Mouse (Mus musculus): ENCODE results near the gene Fstl4. TPM values are rescaled to one million over a fixed set of nuclear protein-coding genes. Genes with fewer than 3 reads are reported as not detected.

The Fstl4 gene
- polyA plus RNA-seq, 1 experiment from 2014 or later = 9.1 TPM

- 74% methylated on average over 6 of the region's 6 CpGs for WGBS (ENCODE audit: insufficient replicate concordance)
- Histone ChIP-seq H3K4me1 (ENCODE audit: control insufficient read depth, insufficient read depth, low read length) (peaks cover 3% of the 10 kb centered on the region; the same call in 1 of the 2 replicates), H3K4me2 (no peak overlapping the region), H3K4me3 (ENCODE audit: low read depth, low read length) (no peak overlapping the region), H3K27ac (ENCODE audit: low read depth, low read length) (no peak overlapping the region), H3K27me3 (ENCODE audit: control insufficient read depth, insufficient read depth, low read length) (peaks cover 3% of the 10 kb centered on the region; the same call in 1 of the 2 replicates), H3K36me3 (ENCODE audit: control insufficient read depth, insufficient read depth, low read length) (no peaks in the 10 kb centered on the region), H3K9me3 (replicated peaks; ENCODE audit: control insufficient read depth, low read length) (no peaks in the 10 kb centered on the region), H3K9ac (ENCODE audit: low read depth, low read length) (no peak overlapping the region)
- ATAC-seq (replicated peaks; ENCODE audit: insufficient number of reproducible peaks, low FRiP score, low TSS enrichment) = no peak
Measured at GRCm38 (mm10) chr11:53097870-53098269, 333.4 kb downstream of the Fstl4 start.

DNA sequence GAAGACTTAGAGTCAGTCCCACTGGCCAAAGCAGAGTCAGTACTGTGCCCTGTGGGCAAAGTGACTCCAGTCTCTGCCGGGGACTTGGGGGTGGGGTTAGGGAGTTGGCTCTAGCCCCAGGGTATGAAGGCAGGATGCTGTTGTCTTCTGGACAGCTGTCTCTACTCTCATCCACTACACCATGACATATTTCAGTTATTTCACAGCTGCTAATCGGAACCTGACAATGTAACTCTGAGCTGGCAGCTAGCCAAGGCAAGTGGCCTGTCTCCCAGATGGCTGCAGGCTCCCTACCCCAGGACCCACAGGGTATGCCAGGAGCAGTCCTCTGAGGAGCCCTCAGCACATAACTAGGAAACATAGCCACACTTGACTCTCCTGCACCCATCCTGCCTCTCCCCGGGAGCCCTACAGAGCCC lies 334.4 kb downstream of the Fstl4 start:
- no peaks in the 10 kb centered on the region for H3K9me3 ChIP-seq (replicated peaks; ENCODE audit: control insufficient read depth, low read length)
- H3K9ac ChIP-seq (ENCODE audit: low read depth, low read length) = no peak overlapping the region
- no peak overlapping the region for H3K4me2 ChIP-seq
- peaks cover 3% of the 10 kb centered on the region; the same call in 1 of the 2 replicates for H3K27me3 ChIP-seq (ENCODE audit: control insufficient read depth, insufficient read depth, low read length)
- no peak overlapping the region for H3K27ac ChIP-seq (ENCODE audit: low read depth, low read length)
- no peaks in the 10 kb centered on the region for H3K36me3 ChIP-seq (ENCODE audit: control insufficient read depth, insufficient read depth, low read length)
- no peak overlapping the region for H3K4me3 ChIP-seq (ENCODE audit: low read depth, low read length)
- peaks cover 3% of the 10 kb centered on the region; the same call in 1 of the 2 replicates for H3K4me1 ChIP-seq (ENCODE audit: control insufficient read depth, insufficient read depth, low read length)
- WGBS (ENCODE audit: insufficient replicate concordance) = 46% methylated on average over 3 of the region's 3 CpGs
- no peak for ATAC-seq (replicated peaks; ENCODE audit: insufficient number of reproducible peaks, low FRiP score, low TSS enrichment)

DNA sequence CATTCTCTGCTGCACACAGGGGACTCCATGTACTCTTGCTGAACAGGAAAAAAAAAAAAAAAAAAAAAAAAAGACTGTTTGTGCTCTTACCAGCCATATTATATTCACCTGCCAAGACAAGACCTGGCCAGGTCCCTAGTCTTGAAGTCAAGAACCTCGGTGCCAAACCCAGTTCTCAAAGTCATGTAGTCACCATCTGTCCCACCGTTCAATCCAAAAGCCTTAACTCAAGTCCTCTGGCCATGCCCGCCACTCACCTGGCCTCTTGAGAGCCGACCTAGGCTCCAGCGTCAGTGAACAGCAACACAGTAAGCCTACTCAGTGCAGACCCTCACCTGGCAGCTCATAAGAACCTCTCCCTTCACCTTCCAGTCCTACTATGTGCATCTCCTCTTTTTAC lies 334.9 kb downstream of the Fstl4 start:
- peaks cover 3% of the 10 kb centered on the region; the same call in 1 of the 2 replicates for H3K4me1 ChIP-seq (ENCODE audit: control insufficient read depth, insufficient read depth, low read length)
- no peaks in the 10 kb centered on the region for H3K9me3 ChIP-seq (replicated peaks; ENCODE audit: control insufficient read depth, low read length)
- no peak overlapping the region for H3K4me3 ChIP-seq (ENCODE audit: low read depth, low read length)
- no peak overlapping the region for H3K4me2 ChIP-seq
- peaks cover 3% of the 10 kb centered on the region; the same call in 1 of the 2 replicates for H3K27me3 ChIP-seq (ENCODE audit: control insufficient read depth, insufficient read depth, low read length)
- 82% methylated on average over 5 of the region's 5 CpGs for WGBS (ENCODE audit: insufficient replicate concordance)
- no peak overlapping the region for H3K27ac ChIP-seq (ENCODE audit: low read depth, low read length)
- H3K36me3 ChIP-seq (ENCODE audit: control insufficient read depth, insufficient read depth, low read length) = no peaks in the 10 kb centered on the region
- no peak for ATAC-seq (replicated peaks; ENCODE audit: insufficient number of reproducible peaks, low FRiP score, low TSS enrichment)
- no peak overlapping the region for H3K9ac ChIP-seq (ENCODE audit: low read depth, low read length)

DNA sequence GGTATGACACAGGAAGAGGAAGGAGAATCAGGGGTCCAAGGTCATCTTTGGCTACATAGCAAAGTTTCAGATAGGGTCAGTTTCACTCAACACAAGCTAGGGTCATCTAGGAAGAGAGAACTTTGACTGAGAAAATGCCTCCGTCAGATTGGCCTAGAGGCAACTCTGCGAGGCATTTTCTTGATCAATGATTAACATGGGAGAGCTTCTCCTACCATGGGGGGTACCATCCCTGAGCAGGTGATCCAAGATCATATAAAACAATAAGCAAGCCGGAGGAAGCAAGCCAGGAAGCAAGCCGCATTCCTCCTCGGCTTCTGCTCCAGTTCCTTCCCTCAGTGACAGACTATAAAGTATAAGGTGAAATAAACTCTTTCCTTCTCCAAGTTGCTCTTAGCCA lies 337.3 kb downstream of the Fstl4 start:
- WGBS (ENCODE audit: insufficient replicate concordance) = 77% methylated on average over 5 of the region's 5 CpGs
- H3K9ac ChIP-seq (ENCODE audit: low read depth, low read length) = no peak overlapping the region
- no peak overlapping the region for H3K4me2 ChIP-seq
- H3K4me1 ChIP-seq (ENCODE audit: control insufficient read depth, insufficient read depth, low read length) = peaks cover 11% of the 10 kb centered on the region
- H3K9me3 ChIP-seq (replicated peaks; ENCODE audit: control insufficient read depth, low read length) = no peaks in the 10 kb centered on the region
- H3K36me3 ChIP-seq (ENCODE audit: control insufficient read depth, insufficient read depth, low read length) = no peaks in the 10 kb centered on the region
- no peak overlapping the region for H3K27ac ChIP-seq (ENCODE audit: low read depth, low read length)
- ATAC-seq (replicated peaks; ENCODE audit: insufficient number of reproducible peaks, low FRiP score, low TSS enrichment) = no peak
- no peak overlapping the region for H3K4me3 ChIP-seq (ENCODE audit: low read depth, low read length)
- H3K27me3 ChIP-seq (ENCODE audit: control insufficient read depth, insufficient read depth, low read length) = peaks cover 3% of the 10 kb centered on the region; the same call in 1 of the 2 replicates

DNA sequence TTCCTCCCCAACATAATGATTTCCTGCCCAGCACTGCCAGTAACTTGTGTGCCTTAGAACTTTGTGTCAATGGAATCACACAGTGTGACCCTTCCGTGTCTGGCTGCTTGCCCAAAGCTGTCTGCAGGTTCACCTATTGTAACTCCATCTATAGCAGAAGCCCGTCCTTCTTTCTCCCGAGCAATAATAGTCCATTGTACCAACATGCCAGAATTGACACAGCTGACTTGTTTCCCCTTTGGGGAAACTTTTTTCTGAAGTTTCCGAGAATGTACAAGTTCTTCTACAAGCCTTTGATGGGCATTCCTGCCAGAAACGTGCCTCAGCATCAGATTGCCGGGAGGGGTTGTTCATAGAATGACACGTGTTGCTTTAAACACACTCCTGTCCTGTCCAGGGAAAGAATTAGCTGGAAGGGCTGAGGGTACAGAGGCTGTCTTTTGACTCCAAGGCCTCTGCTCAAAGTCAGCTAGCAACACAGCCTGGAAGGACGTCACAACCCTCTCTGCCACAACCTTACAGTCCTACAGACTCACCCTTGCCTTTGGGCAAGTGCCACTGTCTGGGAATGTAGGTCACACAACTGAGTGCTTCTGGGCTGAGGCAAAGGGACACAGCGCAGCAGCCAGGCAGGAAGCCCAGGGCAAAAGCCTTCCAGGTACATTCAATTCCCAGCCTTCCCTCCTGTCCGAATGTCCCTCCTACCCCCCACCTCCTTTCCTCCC lies 339.3 kb downstream of the Fstl4 start:
- Histone ChIP-seq H3K9me3 (replicated peaks; ENCODE audit: control insufficient read depth, low read length) (no peaks in the 10 kb centered on the region), H3K4me1 (ENCODE audit: control insufficient read depth, insufficient read depth, low read length) (peaks cover 12% of the 10 kb centered on the region), H3K4me2 (no peak overlapping the region), H3K36me3 (ENCODE audit: control insufficient read depth, insufficient read depth, low read length) (no peaks in the 10 kb centered on the region), H3K4me3 (ENCODE audit: low read depth, low read length) (no peak overlapping the region), H3K27ac (ENCODE audit: low read depth, low read length) (no peak overlapping the region), H3K27me3 (ENCODE audit: control insufficient read depth, insufficient read depth, low read length) (peaks cover 3% of the 10 kb centered on the region; the same call in 1 of the 2 replicates), H3K9ac (ENCODE audit: low read depth, low read length) (no peak overlapping the region)
- 67% methylated on average over 10 of the region's 10 CpGs for WGBS (ENCODE audit: insufficient replicate concordance)
- ATAC-seq (replicated peaks; ENCODE audit: insufficient number of reproducible peaks, low FRiP score, low TSS enrichment) = no peak

DNA sequence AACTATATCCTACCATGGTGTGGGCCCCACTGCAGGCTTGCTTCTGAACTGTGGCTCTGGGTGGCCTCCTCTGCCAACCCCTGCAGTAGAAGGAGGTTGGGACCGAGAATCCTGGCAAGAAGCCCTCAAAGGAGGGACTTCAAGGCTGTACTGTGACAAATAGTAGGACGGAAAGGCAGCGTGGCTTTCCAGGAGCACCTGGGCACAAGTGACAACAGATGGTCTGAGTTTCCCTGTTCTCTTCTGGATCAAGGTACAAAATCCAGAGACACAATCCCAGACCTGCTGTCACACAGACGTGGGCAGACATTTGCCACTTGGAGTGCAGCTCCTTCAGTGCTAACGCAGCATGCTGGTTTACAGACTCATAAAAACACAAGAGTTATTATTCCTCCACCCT lies 343.3 kb downstream of the Fstl4 start:
- Histone ChIP-seq H3K4me3 (ENCODE audit: low read depth, low read length) (no peak overlapping the region), H3K27me3 (ENCODE audit: control insufficient read depth, insufficient read depth, low read length) (no peaks in the 10 kb centered on the region), H3K9me3 (replicated peaks; ENCODE audit: control insufficient read depth, low read length) (no peaks in the 10 kb centered on the region), H3K36me3 (ENCODE audit: control insufficient read depth, insufficient read depth, low read length) (no peaks in the 10 kb centered on the region), H3K27ac (ENCODE audit: low read depth, low read length) (no peak overlapping the region), H3K9ac (ENCODE audit: low read depth, low read length) (no peak overlapping the region), H3K4me1 (ENCODE audit: control insufficient read depth, insufficient read depth, low read length) (peaks cover 9% of the 10 kb centered on the region; the same call in 1 of the 2 replicates), H3K4me2 (no peak overlapping the region)
- no peak for ATAC-seq (replicated peaks; ENCODE audit: insufficient number of reproducible peaks, low FRiP score, low TSS enrichment)
- WGBS (ENCODE audit: insufficient replicate concordance) = 76% methylated on average over 5 of the region's 5 CpGs

DNA sequence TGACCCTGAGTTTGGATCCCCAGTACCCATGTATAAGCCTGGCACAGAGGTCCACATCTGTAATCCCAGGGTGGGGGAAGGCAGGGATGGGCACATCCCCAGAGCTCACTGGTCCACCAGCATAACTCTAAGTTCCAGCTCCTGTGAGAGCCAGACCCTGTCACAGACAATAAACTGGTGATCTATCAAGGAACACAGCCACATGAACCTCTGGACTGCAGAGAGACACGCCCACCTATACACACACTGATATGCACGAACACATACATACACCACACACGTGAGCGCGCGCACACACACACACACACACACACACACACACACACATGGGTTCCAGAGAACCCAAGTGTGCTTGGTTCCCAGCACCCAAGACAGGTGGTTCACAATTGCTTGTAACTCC lies 344.4 kb downstream of the Fstl4 start:
- Histone ChIP-seq H3K36me3 (ENCODE audit: control insufficient read depth, insufficient read depth, low read length) (no peaks in the 10 kb centered on the region), H3K4me3 (ENCODE audit: low read depth, low read length) (no peak overlapping the region), H3K4me1 (ENCODE audit: control insufficient read depth, insufficient read depth, low read length) (peaks cover 9% of the 10 kb centered on the region; the same call in 1 of the 2 replicates), H3K27me3 (ENCODE audit: control insufficient read depth, insufficient read depth, low read length) (no peaks in the 10 kb centered on the region), H3K27ac (ENCODE audit: low read depth, low read length) (no peak overlapping the region), H3K4me2 (no peak overlapping the region), H3K9ac (ENCODE audit: low read depth, low read length) (no peak overlapping the region), H3K9me3 (replicated peaks; ENCODE audit: control insufficient read depth, low read length) (no peaks in the 10 kb centered on the region)
- 89% methylated on average over 6 of the region's 6 CpGs for WGBS (ENCODE audit: insufficient replicate concordance)
- ATAC-seq (replicated peaks; ENCODE audit: insufficient number of reproducible peaks, low FRiP score, low TSS enrichment) = no peak

DNA sequence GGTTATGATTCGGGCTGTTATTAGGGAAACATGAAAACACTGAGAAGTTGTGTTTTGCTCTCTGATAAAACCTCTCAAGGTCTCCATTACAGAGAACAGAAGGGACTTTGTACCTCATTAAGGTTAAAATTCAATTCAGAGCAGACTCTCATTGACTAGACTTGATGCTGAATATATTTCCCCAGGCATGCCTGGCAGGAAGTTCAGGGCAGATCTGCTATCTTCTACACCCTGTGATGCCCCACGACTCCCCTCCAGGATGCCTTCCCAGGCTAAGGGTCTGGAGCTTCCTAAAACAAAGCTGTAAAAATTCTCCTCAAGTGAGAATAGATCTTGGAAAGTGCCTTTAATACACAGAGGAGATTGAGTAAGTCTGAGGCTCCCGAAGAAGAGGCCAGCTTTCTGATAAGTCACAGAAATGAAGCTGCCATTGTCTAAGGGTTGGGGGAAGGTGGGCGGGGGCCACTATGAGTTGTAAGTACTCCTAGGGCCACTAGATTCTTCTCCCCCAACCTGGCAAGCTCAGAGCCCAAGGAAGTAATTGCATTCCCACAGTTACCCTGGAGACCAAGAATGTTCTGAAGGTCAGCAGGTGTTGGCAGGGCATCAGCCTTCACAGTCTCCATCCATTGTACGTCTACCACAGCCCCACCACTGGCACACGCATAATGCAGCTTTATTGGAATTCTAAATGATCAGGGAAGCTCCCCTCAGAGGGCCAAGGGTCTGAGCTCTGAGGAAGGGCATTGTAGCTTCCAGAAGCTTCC lies 345.4 kb downstream of the Fstl4 start:
- Histone ChIP-seq H3K9ac (ENCODE audit: low read depth, low read length) (no peak overlapping the region), H3K27ac (ENCODE audit: low read depth, low read length) (no peak overlapping the region), H3K4me3 (ENCODE audit: low read depth, low read length) (no peak overlapping the region), H3K4me2 (no peak overlapping the region), H3K4me1 (ENCODE audit: control insufficient read depth, insufficient read depth, low read length) (peaks cover 9% of the 10 kb centered on the region; the same call in 1 of the 2 replicates), H3K27me3 (ENCODE audit: control insufficient read depth, insufficient read depth, low read length) (no peaks in the 10 kb centered on the region), H3K9me3 (replicated peaks; ENCODE audit: control insufficient read depth, low read length) (no peaks in the 10 kb centered on the region), H3K36me3 (ENCODE audit: control insufficient read depth, insufficient read depth, low read length) (no peaks in the 10 kb centered on the region)
- no peak for ATAC-seq (replicated peaks; ENCODE audit: insufficient number of reproducible peaks, low FRiP score, low TSS enrichment)
- 75% methylated on average over 6 of the region's 6 CpGs for WGBS (ENCODE audit: insufficient replicate concordance)

All from heart, embryonic 11.5 days (tissue).